Mouse (Mus musculus): Measurements from ENCODE around the gene Gfra1. TPM values are rescaled to one million over a fixed set of nuclear protein-coding genes. Genes with fewer than 3 reads are reported as not detected.

Gene Gfra1
- polyA plus RNA-seq, 1 experiment from 2014 or later, result 9.1 TPM

GRCm38 (mm10) chr19:58353260-58353870 is 102.3 kb downstream of the Gfra1 start:
- no peak overlapping the region for H3K27ac ChIP-seq
- no peak for ATAC-seq
- H3K9me3 ChIP-seq (replicated peaks), result no peaks in the 10 kb centered on the region
- H3K27me3 ChIP-seq (replicated peaks), result no peaks in the 10 kb centered on the region
- H3K4me3 ChIP-seq, result no peak overlapping the region
- H3K4me1 ChIP-seq, result no peaks in the 10 kb centered on the region; the same call in 1 of the 2 replicates
- H3K4me2 ChIP-seq, result no peak overlapping the region
- no peak overlapping the region for H3K9ac ChIP-seq
- WGBS (ENCODE audit: insufficient replicate concordance), result 61% methylated on average over 13 of the region's 13 CpGs
- H3K36me3 ChIP-seq, result no peaks in the 10 kb centered on the region

- Histone ChIP-seq H3K9me3 (replicated peaks) (no peaks in the 10 kb centered on the region), H3K36me3 (no peaks in the 10 kb centered on the region), H3K4me3 (no peak overlapping the region), H3K9ac (no peak overlapping the region), H3K4me2 (no peak overlapping the region), H3K27me3 (replicated peaks) (no peaks in the 10 kb centered on the region), H3K27ac (no peak overlapping the region), H3K4me1 (no peaks in the 10 kb centered on the region)
- 60% methylated on average over 5 of the region's 5 CpGs for WGBS (ENCODE audit: insufficient replicate concordance)
- no peak for ATAC-seq
Observed at GRCm38 (mm10) chr19:58349890-58350408, 105.8 kb downstream of the Gfra1 start.

- no peak overlapping the region for H3K27ac ChIP-seq
- H3K4me1 ChIP-seq, result no peaks in the 10 kb centered on the region
- H3K4me2 ChIP-seq, result no peak overlapping the region
- H3K4me3 ChIP-seq, result no peak overlapping the region
- no peak overlapping the region for H3K9ac ChIP-seq
- WGBS (ENCODE audit: insufficient replicate concordance), result 60% methylated on average over 7 of the region's 7 CpGs
- H3K9me3 ChIP-seq (replicated peaks), result no peaks in the 10 kb centered on the region
- no peaks in the 10 kb centered on the region for H3K27me3 ChIP-seq (replicated peaks)
- ATAC-seq, result no peak
- H3K36me3 ChIP-seq, result no peaks in the 10 kb centered on the region
Observed at GRCm38 (mm10) chr19:58345137-58345536, 110.6 kb downstream of the Gfra1 start.

- Histone ChIP-seq H3K4me2 (no peak overlapping the region), H3K4me3 (no peak overlapping the region), H3K27ac (no peak overlapping the region), H3K27me3 (replicated peaks) (no peaks in the 10 kb centered on the region), H3K9me3 (replicated peaks) (no peaks in the 10 kb centered on the region), H3K36me3 (no peaks in the 10 kb centered on the region), H3K9ac (no peak overlapping the region), H3K4me1 (no peaks in the 10 kb centered on the region)
- 65% methylated on average over 4 of the region's 4 CpGs for WGBS (ENCODE audit: insufficient replicate concordance)
- no peak for ATAC-seq
Observed at GRCm38 (mm10) chr19:58341351-58341750, 114.4 kb downstream of the Gfra1 start.

GRCm38 (mm10) chr19:58340221-58340620 is 115.5 kb downstream of the Gfra1 start:
- no peak overlapping the region for H3K4me3 ChIP-seq
- no peak overlapping the region for H3K4me2 ChIP-seq
- no peaks in the 10 kb centered on the region for H3K27me3 ChIP-seq (replicated peaks)
- no peak for ATAC-seq
- no peaks in the 10 kb centered on the region for H3K9me3 ChIP-seq (replicated peaks)
- no peaks in the 10 kb centered on the region for H3K4me1 ChIP-seq
- WGBS (ENCODE audit: insufficient replicate concordance), result 67% methylated on average over 8 of the region's 8 CpGs
- H3K27ac ChIP-seq, result no peak overlapping the region
- H3K36me3 ChIP-seq, result no peaks in the 10 kb centered on the region
- no peak overlapping the region for H3K9ac ChIP-seq

GRCm38 (mm10) chr19:58336802-58337201 is 118.9 kb downstream of the Gfra1 start:
- no peaks in the 10 kb centered on the region for H3K4me1 ChIP-seq
- no peaks in the 10 kb centered on the region for H3K27me3 ChIP-seq (replicated peaks)
- no peak overlapping the region for H3K4me3 ChIP-seq
- no peak for ATAC-seq
- H3K36me3 ChIP-seq, result no peaks in the 10 kb centered on the region
- H3K9ac ChIP-seq, result no peak overlapping the region
- no peak overlapping the region for H3K4me2 ChIP-seq
- H3K9me3 ChIP-seq (replicated peaks), result no peaks in the 10 kb centered on the region
- H3K27ac ChIP-seq, result no peak overlapping the region
- 49% methylated on average over 6 of the region's 6 CpGs for WGBS (ENCODE audit: insufficient replicate concordance)

- 57% methylated on average over 12 of the region's 12 CpGs for WGBS (ENCODE audit: insufficient replicate concordance)
- Histone ChIP-seq H3K27me3 (replicated peaks) (no peaks in the 10 kb centered on the region), H3K4me3 (no peak overlapping the region), H3K4me1 (no peaks in the 10 kb centered on the region), H3K36me3 (no peaks in the 10 kb centered on the region), H3K9ac (no peak overlapping the region), H3K27ac (no peak overlapping the region), H3K4me2 (no peak overlapping the region), H3K9me3 (replicated peaks) (no peaks in the 10 kb centered on the region)
- no peak for ATAC-seq
Observed at GRCm38 (mm10) chr19:58335585-58336530, 119.9 kb downstream of the Gfra1 start.

- no peaks in the 10 kb centered on the region for H3K36me3 ChIP-seq
- no peak overlapping the region for H3K4me2 ChIP-seq
- H3K4me3 ChIP-seq, result no peak overlapping the region
- H3K4me1 ChIP-seq, result no peaks in the 10 kb centered on the region
- ATAC-seq, result no peak
- H3K27me3 ChIP-seq (replicated peaks), result no peaks in the 10 kb centered on the region
- 60% methylated on average over 5 of the region's 5 CpGs for WGBS (ENCODE audit: insufficient replicate concordance)
- H3K27ac ChIP-seq, result no peak overlapping the region
- no peaks in the 10 kb centered on the region for H3K9me3 ChIP-seq (replicated peaks)
- H3K9ac ChIP-seq, result no peak overlapping the region
Observed at GRCm38 (mm10) chr19:58329305-58329704, 126.4 kb downstream of the Gfra1 start.

- WGBS (ENCODE audit: insufficient replicate concordance), result 75% methylated on average over 5 of the region's 5 CpGs
- no peak for ATAC-seq
- Histone ChIP-seq H3K9me3 (replicated peaks) (no peaks in the 10 kb centered on the region), H3K4me1 (no peaks in the 10 kb centered on the region), H3K27ac (no peak overlapping the region), H3K36me3 (no peaks in the 10 kb centered on the region), H3K4me3 (no peak overlapping the region), H3K4me2 (no peak overlapping the region), H3K27me3 (replicated peaks) (no peaks in the 10 kb centered on the region), H3K9ac (no peak overlapping the region)
Observed at GRCm38 (mm10) chr19:58328014-58328413, 127.7 kb downstream of the Gfra1 start.

GRCm38 (mm10) chr19:58316474-58316873 is 139.2 kb downstream of the Gfra1 start:
- H3K4me2 ChIP-seq, result no peak overlapping the region
- H3K9me3 ChIP-seq (replicated peaks), result peaks cover 25% of the 10 kb centered on the region
- no peaks in the 10 kb centered on the region for H3K27me3 ChIP-seq (replicated peaks)
- H3K9ac ChIP-seq, result no peak overlapping the region
- no peaks in the 10 kb centered on the region for H3K36me3 ChIP-seq
- WGBS (ENCODE audit: insufficient replicate concordance), result 61% methylated on average over 5 of the region's 5 CpGs
- no peak overlapping the region for H3K27ac ChIP-seq
- ATAC-seq, result no peak
- H3K4me1 ChIP-seq, result no peaks in the 10 kb centered on the region
- no peak overlapping the region for H3K4me3 ChIP-seq

- no peak overlapping the region for H3K9ac ChIP-seq
- H3K9me3 ChIP-seq (replicated peaks), result peaks cover 25% of the 10 kb centered on the region
- H3K4me1 ChIP-seq, result no peaks in the 10 kb centered on the region
- no peaks in the 10 kb centered on the region for H3K36me3 ChIP-seq
- ATAC-seq, result no peak
- no peak overlapping the region for H3K4me2 ChIP-seq
- WGBS (ENCODE audit: insufficient replicate concordance), result 77% methylated on average over 5 of the region's 5 CpGs
- H3K4me3 ChIP-seq, result no peak overlapping the region
- H3K27me3 ChIP-seq (replicated peaks), result no peaks in the 10 kb centered on the region
- H3K27ac ChIP-seq, result no peak overlapping the region
Observed at GRCm38 (mm10) chr19:58315681-58316080, 140.0 kb downstream of the Gfra1 start.

- Histone ChIP-seq H3K9me3 (replicated peaks) (peaks cover 25% of the 10 kb centered on the region), H3K27me3 (replicated peaks) (no peaks in the 10 kb centered on the region), H3K4me2 (no peak overlapping the region), H3K4me3 (no peak overlapping the region), H3K36me3 (no peaks in the 10 kb centered on the region), H3K4me1 (no peaks in the 10 kb centered on the region), H3K27ac (no peak overlapping the region), H3K9ac (no peak overlapping the region)
- no peak for ATAC-seq
- WGBS (ENCODE audit: insufficient replicate concordance), result 76% methylated on average over 5 of the region's 5 CpGs
Observed at GRCm38 (mm10) chr19:58314631-58315030, 141.1 kb downstream of the Gfra1 start.

Measured in liver, embryonic 12.5 days (tissue).